Comparison of ENCODE assay signal across 22 mouse cellular contexts in the genomic region with DNA sequence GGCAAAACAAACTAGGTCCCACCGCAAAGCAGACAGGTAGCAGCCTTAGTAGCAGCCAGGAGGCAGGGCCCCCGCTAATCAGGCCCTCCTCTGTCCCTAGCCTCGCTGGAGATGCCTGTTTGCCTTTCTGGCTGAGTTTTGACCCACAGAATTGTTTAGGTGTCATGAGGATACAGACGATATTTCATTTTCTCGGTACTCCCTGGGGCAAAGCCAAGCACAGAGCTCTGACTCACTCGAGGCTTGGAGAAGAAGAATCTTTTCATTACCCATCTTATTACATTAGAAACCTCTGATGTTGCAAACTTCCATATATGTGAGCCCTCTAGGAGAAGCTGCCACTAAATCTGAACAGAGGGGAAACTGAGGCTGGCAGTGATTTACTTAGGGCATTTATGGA.
DNase-seq lines count a peak whose midpoint lies in the region; ATAC-seq and TF ChIP-seq lines count a peak whose summit lies in the region.
"Had no signal": no experiment of that assay in that cellular context is flagged by ENCODE, and none has a peak within 500 bp of the region (broad histone marks: within the 10 kb centered on the region; RNA-seq: fewer than 3 reads in every experiment).

No protein-coding gene starts in this region.

- no peaks in the 10 kb centered on the region for H3K4me1 ChIP-seq in midbrain, postnatal 0 days (ENCODE audit: insufficient read depth, low read length)
- H3K4me1 ChIP-seq: intestine, embryonic 15.5 days had no signal

- ATAC-seq in midbrain, postnatal 0 days (ENCODE audit: low FRiP score): no peak
- ATAC-seq: activated CD4-positive, CD25-positive, alpha-beta regulatory T cell, adult 4 months; CD4-positive, CD25-positive, alpha-beta regulatory T cell, adult 4 months; forebrain, embryonic 16.5 days; intestine, embryonic 15.5 days had no signal

- WGBS in midbrain, postnatal 0 days: 70% methylated on average over 6 of the region's 6 CpGs

- DNase-seq in adrenal gland, postnatal 10 days: peak; percentile 33
- DNase-seq in adrenal gland, adult 8-10 months: no peak
- DNase-seq in 3134 (ENCODE audit: extremely low read depth, insufficient read length, low spot score): peak; percentile 27
- DNase-seq in NIH3T3 (ENCODE audit: low read depth): peak; percentile 86
- DNase-seq in adrenal gland, postnatal 36 days: peak; percentile 42 to 51
- no peak for DNase-seq in kidney, postnatal 25 days
- DNase-seq in midbrain, postnatal 0 days (ENCODE audit: low spot score): no peak
- DNase-seq: B cell, adult 2 months; cerebellum, adult 18-20 months; cerebellum, adult 9-11 months; cerebellum, postnatal 36 days; gastrocnemius, postnatal 10 days had no signal

- no peak overlapping the region for H3K9ac ChIP-seq in midbrain, postnatal 0 days (replicated peaks; ENCODE audit: low read length, poor library complexity, severe bottlenecking)
- H3K9ac ChIP-seq: embryonic facial prominence, embryonic 13.5 days; forebrain, embryonic 12.5 days; heart, embryonic 12.5 days; hindbrain, embryonic 14.5 days; intestine, embryonic 15.5 days had no signal

- H3K27me3 ChIP-seq in midbrain, postnatal 0 days (ENCODE audit: insufficient read depth, low read length): no peaks in the 10 kb centered on the region

- TF ChIP-seq CTCF in midbrain, postnatal 0 days (IDR thresholded peaks at IDR 0.05): no peak

- no peaks in the 10 kb centered on the region for H3K9me3 ChIP-seq in midbrain, postnatal 0 days (ENCODE audit: low read length)
- H3K9me3 ChIP-seq: embryonic facial prominence, embryonic 13.5 days; forebrain, embryonic 12.5 days; G1E; heart, embryonic 12.5 days; hindbrain, embryonic 10.5 days; intestine, embryonic 15.5 days had no signal

- H3K27ac ChIP-seq in midbrain, postnatal 0 days (ENCODE audit: low read depth, low read length): no peak overlapping the region
- H3K27ac ChIP-seq: embryonic facial prominence, embryonic 13.5 days; forebrain, embryonic 12.5 days; hindbrain, embryonic 10.5 days; hindbrain, embryonic 14.5 days; intestine, embryonic 15.5 days had no signal

- H3K4me2 ChIP-seq in midbrain, postnatal 0 days (ENCODE audit: low read depth, low read length, poor library complexity, severe bottlenecking): no peak overlapping the region
- H3K4me2 ChIP-seq: embryonic facial prominence, embryonic 13.5 days; forebrain, embryonic 12.5 days; heart, embryonic 12.5 days; hindbrain, embryonic 14.5 days; intestine, embryonic 15.5 days had no signal

- H3K4me3 ChIP-seq in midbrain, postnatal 0 days (ENCODE audit: low read depth, low read length): no peak overlapping the region
- H3K4me3 ChIP-seq: embryonic facial prominence, embryonic 13.5 days; forebrain, embryonic 12.5 days; heart, embryonic 12.5 days; hindbrain, embryonic 10.5 days; intestine, embryonic 15.5 days had no signal

- no peaks in the 10 kb centered on the region for H3K36me3 ChIP-seq in midbrain, postnatal 0 days (ENCODE audit: insufficient read depth, low read length)
- H3K36me3 ChIP-seq: embryonic facial prominence, embryonic 13.5 days; forebrain, embryonic 12.5 days; G1E; heart, embryonic 12.5 days; hindbrain, embryonic 10.5 days; intestine, embryonic 15.5 days had no signal

Comparison
In these comparisons a context has a peak if more than half of its experiments do, and no peak if none do; other contexts are left out.
1. DNase-seq: peak in adrenal gland, postnatal 10 days (single experiment), 3134 (single experiment), NIH3T3 (single experiment) and adrenal gland, postnatal 36 days (2 of 2); none in adrenal gland, adult 8-10 months (single experiment), kidney, postnatal 25 days (0 of 2) and midbrain, postnatal 0 days (single experiment).